ENCODE assay signal across 16 mouse cellular contexts in genomic region chr4:104604298-104604697, GRCm38 (mm10).
"Had no signal": no experiment of that assay in that cellular context is flagged by ENCODE, and none has a peak within 500 bp of the region (broad histone marks: within the 10 kb centered on the region; RNA-seq: fewer than 3 reads in every experiment).

No protein-coding gene starts in this region.

- H3K27ac ChIP-seq: neural tube, embryonic 13.5 days; neural tube, embryonic 15.5 days; stomach, embryonic 15.5 days; stomach, postnatal 0 days had no signal

- DNase-seq: retina, postnatal 1 day; right cerebral cortex, adult 18-20 months; right cerebral cortex, postnatal 14 days; right cerebral cortex, postnatal 25 days; right cerebral cortex, postnatal 4 days; spleen, adult 18-20 months; thymus, adult 18-20 months; thymus, adult 2 months; thymus, postnatal 14 days; thymus, postnatal 25 days; thymus, postnatal 36 days; thymus, postnatal 4 days had no signal

- H3K36me3 ChIP-seq: neural tube, embryonic 13.5 days; neural tube, embryonic 15.5 days; stomach, embryonic 15.5 days had no signal

- H3K9ac ChIP-seq: neural tube, embryonic 13.5 days; neural tube, embryonic 15.5 days; stomach, embryonic 15.5 days had no signal

- H3K4me3 ChIP-seq: neural tube, embryonic 13.5 days; neural tube, embryonic 15.5 days; stomach, embryonic 15.5 days had no signal

- H3K27me3 ChIP-seq: neural tube, embryonic 13.5 days; neural tube, embryonic 15.5 days; stomach, embryonic 15.5 days had no signal

- H3K9me3 ChIP-seq: neural tube, embryonic 13.5 days; neural tube, embryonic 15.5 days; stomach, embryonic 15.5 days had no signal

- H3K4me2 ChIP-seq: neural tube, embryonic 13.5 days; neural tube, embryonic 15.5 days; stomach, embryonic 15.5 days had no signal
